Mouse (Mus musculus): ENCODE data around the gene Gm42417.

DNA sequence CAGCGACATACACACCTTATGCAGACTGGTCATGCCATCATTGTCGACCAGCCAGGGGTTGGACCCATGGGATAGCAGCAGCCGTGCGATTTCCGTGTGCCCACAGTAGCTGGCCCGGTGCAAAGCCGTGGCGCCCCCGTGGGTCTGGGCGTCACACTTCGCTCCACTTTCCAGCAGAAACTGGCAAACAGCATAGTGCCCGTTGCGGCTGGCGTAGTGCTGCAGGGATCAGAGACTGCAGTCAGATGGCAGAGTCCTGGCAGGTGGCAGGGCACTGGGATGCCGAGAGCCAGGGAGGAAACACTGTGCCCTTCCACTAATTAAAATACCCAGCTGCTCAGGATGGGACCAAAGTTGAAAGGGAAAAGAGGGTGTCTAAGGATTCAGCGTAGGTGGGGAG is 2.6 kb upstream of the Gm42417 start:
- TF ChIP-seq CTCF (IDR thresholded peaks at IDR 0.05; ENCODE audit: low read depth), result no peak
- TF ChIP-seq EP300 (optimal IDR thresholded peaks at IDR 0.05), result no peak
